Comparison of ENCODE assay signal across 8 mouse cellular contexts in genomic region chr14:31251084-31251604, GRCm38 (mm10). TPM values are rescaled to one million over a fixed set of nuclear protein-coding genes. Genes with fewer than 3 reads are reported as not detected.
A peak's percentile ranks its signal among the peaks of the same experiment; 100 is the strongest.
DNase-seq lines count a peak whose midpoint lies in the region; ATAC-seq and TF ChIP-seq lines count a peak whose summit lies in the region.

TSS of gene Phf7 (minus strand) at chr14:31251317.
TSS of gene Bap1 (plus strand) at chr14:31251450.

- peaks cover 37% of the 10 kb centered on the region for H3K36me3 ChIP-seq in forebrain, embryonic 13.5 days (ENCODE audit: poor library complexity, severe bottlenecking)
- peaks cover 29% of the 10 kb centered on the region for H3K36me3 ChIP-seq in liver, embryonic 16.5 days (ENCODE audit: control insufficient read depth, insufficient read depth)
- peaks cover 30% of the 10 kb centered on the region for H3K36me3 ChIP-seq in neural tube, embryonic 12.5 days
- H3K36me3 ChIP-seq in stomach, postnatal 0 days (ENCODE audit: control insufficient read depth, insufficient read depth, low read length): peaks cover 16% of the 10 kb centered on the region

- TF ChIP-seq EP300 in stomach, postnatal 0 days (optimal IDR thresholded peaks at IDR 0.05): no peak

- peak; percentile 94 for DNase-seq in ES-CJ7 (ENCODE audit: low read depth, low spot score)
- DNase-seq in heart, postnatal 10 days: peak; percentile 96 to 98
- DNase-seq in kidney, postnatal 4 days: peak; percentile 97 to 98
- peak; percentile 96 for DNase-seq in stomach, postnatal 0 days (ENCODE audit: low spot score)

- H3K4me1 ChIP-seq in forebrain, embryonic 13.5 days: peaks cover 19% of the 10 kb centered on the region
- peaks cover 14% of the 10 kb centered on the region for H3K4me1 ChIP-seq in liver, embryonic 16.5 days (ENCODE audit: control insufficient read depth, low read depth, low read length)
- H3K4me1 ChIP-seq in neural tube, embryonic 12.5 days: peaks cover 20% of the 10 kb centered on the region
- no peaks in the 10 kb centered on the region for H3K4me1 ChIP-seq in stomach, postnatal 0 days (replicated peaks; ENCODE audit: control insufficient read depth, insufficient read depth)

- peak within 1 kb of the TSS; percentile 96 for H3K9ac ChIP-seq in forebrain, embryonic 13.5 days
- peak within 1 kb of the TSS; percentile 98 for H3K9ac ChIP-seq in liver, embryonic 16.5 days (ENCODE audit: low read depth, low read length)
- peak within 1 kb of the TSS; percentile 96 for H3K9ac ChIP-seq in neural tube, embryonic 12.5 days
- peak within 1 kb of the TSS; percentile 99 for H3K9ac ChIP-seq in stomach, postnatal 0 days (ENCODE audit: low read length)

- peak within 1 kb of the TSS; percentile 62 for H3K4me3 ChIP-seq in forebrain, embryonic 13.5 days
- peak within 1 kb of the TSS; percentile 100 for H3K4me3 ChIP-seq in liver, embryonic 16.5 days (ENCODE audit: low read depth, low read length)
- peak within 1 kb of the TSS; percentile 95 for H3K4me3 ChIP-seq in neural tube, embryonic 12.5 days
- H3K4me3 ChIP-seq in stomach, postnatal 0 days (ENCODE audit: low read depth, low read length): peak within 1 kb of the TSS; percentile 99

- TF ChIP-seq CTCF in stomach, postnatal 0 days (IDR thresholded peaks at IDR 0.05; ENCODE audit: low read depth): peak; percentile 21

- H3K27me3 ChIP-seq in forebrain, embryonic 13.5 days: no peaks in the 10 kb centered on the region
- no peaks in the 10 kb centered on the region for H3K27me3 ChIP-seq in liver, embryonic 16.5 days (ENCODE audit: control insufficient read depth, insufficient read depth, low read depth, low read length)
- H3K27me3 ChIP-seq in neural tube, embryonic 12.5 days (replicated peaks): no peaks in the 10 kb centered on the region
- H3K27me3 ChIP-seq in stomach, postnatal 0 days (ENCODE audit: control insufficient read depth, insufficient read depth, low read length): no peaks in the 10 kb centered on the region

- H3K27ac ChIP-seq in forebrain, embryonic 13.5 days: peak within 1 kb of the TSS; percentile 86
- peak within 1 kb of the TSS; percentile 91 for H3K27ac ChIP-seq in liver, embryonic 16.5 days (ENCODE audit: low read length)
- peak within 1 kb of the TSS; percentile 82 for H3K27ac ChIP-seq in neural tube, embryonic 12.5 days
- peak within 1 kb of the TSS; percentile 95 for H3K27ac ChIP-seq in stomach, postnatal 0 days (replicated peaks)

- peak; percentile 77 for ATAC-seq in cerebellum, adult (ENCODE audit: insufficient number of reproducible peaks, low FRiP score, low TSS enrichment)
- peak; percentile 97 for ATAC-seq in forebrain, embryonic 13.5 days
- ATAC-seq in liver, embryonic 16.5 days (ENCODE audit: low read depth): peak; percentile 94
- peak; percentile 92 for ATAC-seq in neural tube, embryonic 12.5 days (ENCODE audit: low FRiP score, low read depth)
- ATAC-seq in stomach, postnatal 0 days (ENCODE audit: low FRiP score, low TSS enrichment): peak; percentile 94

- WGBS in forebrain, embryonic 13.5 days: under 1% methylated on average over 75 of the region's 75 CpGs
- under 1% methylated on average over 75 of the region's 75 CpGs for WGBS in liver, embryonic 16.5 days (ENCODE audit: insufficient replicate concordance)
- WGBS in neural tube, embryonic 12.5 days: under 1% methylated on average over 75 of the region's 75 CpGs
- under 1% methylated on average over 58 of the region's 75 CpGs for WGBS in stomach, postnatal 0 days

- no peaks in the 10 kb centered on the region for H3K9me3 ChIP-seq in forebrain, embryonic 13.5 days (replicated peaks)
- no peaks in the 10 kb centered on the region for H3K9me3 ChIP-seq in liver, embryonic 16.5 days (replicated peaks; ENCODE audit: control insufficient read depth, low read length)
- H3K9me3 ChIP-seq in neural tube, embryonic 12.5 days: no peaks in the 10 kb centered on the region
- H3K9me3 ChIP-seq in stomach, postnatal 0 days (ENCODE audit: control insufficient read depth, low read length): no peaks in the 10 kb centered on the region

- intact Hi-C loops in heart, postnatal 10 days (cut with DNase I): loop anchor here (5.0 kb wide), 2 partner anchors 86 to 124 kb away; partner anchors contain the start of genes Capn7 and Smim4

- peak within 1 kb of the TSS; percentile 84 for H3K4me2 ChIP-seq in forebrain, embryonic 13.5 days
- peak within 1 kb of the TSS; percentile 88 for H3K4me2 ChIP-seq in liver, embryonic 16.5 days (ENCODE audit: low read depth, low read length)
- H3K4me2 ChIP-seq in neural tube, embryonic 12.5 days (replicated peaks): peak within 1 kb of the TSS; percentile 89
- H3K4me2 ChIP-seq in stomach, postnatal 0 days (replicated peaks; ENCODE audit: low read depth): peak within 1 kb of the TSS; percentile 86

RNA-seq across cellular contexts. Expression of gene Phf7, which starts in this region (rescaled TPM):
- 13.2 and 14.7 TPM in 2 replicates for polyA plus RNA-seq in forebrain, embryonic 13.5 days (2015; fragmentation: Nextera tagmentation; extraction: Ambion mirVana)
- total RNA-seq in heart, postnatal 10 days (2021): 1 to 10 TPM; 5.2 to 6.0 TPM
- polyA plus RNA-seq in liver, embryonic 16.5 days (2015; fragmentation: Nextera tagmentation; extraction: Ambion mirVana): 6.1 and 6.3 TPM in 2 replicates
- polyA plus RNA-seq in neural tube, embryonic 12.5 days (2016; fragmentation: Nextera tagmentation; extraction: Ambion mirVana): 12.4 and 13.9 TPM in 2 replicates
- polyA plus RNA-seq in stomach, postnatal 0 days (2015; fragmentation: Nextera tagmentation; extraction: Ambion mirVana): 9.5 and 10.1 TPM in 2 replicates

RNA-seq across cellular contexts. Expression of gene Bap1, which starts in this region (rescaled TPM):
- 128 and 139 TPM in 2 replicates for polyA plus RNA-seq in forebrain, embryonic 13.5 days (2015; fragmentation: Nextera tagmentation; extraction: Ambion mirVana)
- total RNA-seq in heart, postnatal 10 days (2021): 10 to 100 TPM; 51.1 to 55.0 TPM
- polyA plus RNA-seq in liver, embryonic 16.5 days (2015; fragmentation: Nextera tagmentation; extraction: Ambion mirVana): 32.0 and 33.7 TPM in 2 replicates
- 108 and 121 TPM in 2 replicates for polyA plus RNA-seq in neural tube, embryonic 12.5 days (2016; fragmentation: Nextera tagmentation; extraction: Ambion mirVana)
- 22.5 and 24.5 TPM in 2 replicates for polyA plus RNA-seq in stomach, postnatal 0 days (2015; fragmentation: Nextera tagmentation; extraction: Ambion mirVana)

Comparison
In these comparisons a context has a peak if more than half of its experiments do, and no peak if none do; other contexts are left out.
1. Peak in every context shown above with its lines: DNase-seq, ATAC-seq, H3K4me3 ChIP-seq and H3K27ac ChIP-seq.